Mouse (Mus musculus) CH12.LX (cell line): ENCODE data around the gene Vmn1r189. TPM values are rescaled to one million over a fixed set of nuclear protein-coding genes. Genes with fewer than 3 reads are reported as not detected.
A peak's percentile ranks its signal among the peaks of the same experiment; 100 is the strongest.
"Not testable (repeated sequence)": the region's sequence is repeated elsewhere in the genome, so short reads cannot be mapped to it uniquely, and the experiment has no call there.

Source experiments
- DNase-seq: peaks from one replicate; pipeline ENCODE4 v3.0.0-alpha.2; 2013; ENCODE audit errors: extremely low read depth
- H3K27ac ChIP-seq: 2 replicates; pipeline ENCODE4 v1.5.1; 2012; ENCODE audit warnings: low read depth, mild to moderate bottlenecking, control low read depth, moderate library complexity; ENCODE audit not compliant: insufficient read depth
- H3K27me3 ChIP-seq: replicated peaks from 2 replicates; pipeline ENCODE3; 2012; ENCODE audit warnings: inconsistent platforms
- H3K36me3 ChIP-seq, 2 experiments: replicated peaks in 1 of 2; 2 replicates each; pipeline versions ENCODE3 to v1.6.1; 2012; ENCODE audit warnings: inconsistent platforms in 1 of 2, low read length in 1 of 2, mild to moderate bottlenecking in 1 of 2, mixed read lengths in 1 of 2, moderate library complexity in 1 of 2; ENCODE audit not compliant: control insufficient read depth in 1 of 2, insufficient read depth in 1 of 2
- H3K4me1 ChIP-seq, 2 experiments: 2 replicates each; pipeline ENCODE4 v1.6.1; 2012; ENCODE audit warnings: inconsistent platforms in 1 of 2, moderate library complexity in 1 of 2; ENCODE audit not compliant: insufficient read depth in 2 of 2, control insufficient read depth in 1 of 2
- H3K4me2 ChIP-seq: 2 replicates; pipeline ENCODE4 v1.6.1; 2012; ENCODE audit warnings: low read depth, mild to moderate bottlenecking, control low read depth; ENCODE audit not compliant: poor library complexity, insufficient read depth, severe bottlenecking
- H3K4me3 ChIP-seq, 3 experiments: fragments of 150-350 bp in 1 of 3; sonication (generic) in 1 of 3; replicated peaks in 1 of 3; 2 replicates each; pipeline versions ENCODE3 to v1.5.1; 2011 to 2012; ENCODE audit warnings: low read depth in 2 of 3, low read length in 2 of 3, mild to moderate bottlenecking in 2 of 3, moderate library complexity in 2 of 3, control low read depth in 1 of 3, improper control_type of control experiment in 1 of 3, inconsistent platforms in 1 of 3, mixed read lengths in 1 of 3; ENCODE audit not compliant: poor library complexity in 1 of 3
- H3K79me2 ChIP-seq: replicated peaks from 2 replicates; pipeline ENCODE4 v1.6.1; 2012; ENCODE audit warnings: mild to moderate bottlenecking, moderate library complexity; ENCODE audit not compliant: control insufficient read depth, poor library complexity, insufficient read depth, severe bottlenecking; ENCODE audit errors: extremely low read depth
- H3K9ac ChIP-seq: 2 replicates; pipeline ENCODE4 v1.6.1; 2012; ENCODE audit warnings: low read depth, mild to moderate bottlenecking, control low read depth, moderate library complexity; ENCODE audit not compliant: insufficient read depth
- H3K9me3 ChIP-seq: replicated peaks from 2 replicates; pipeline ENCODE3; 2012; ENCODE audit warnings: low read length, inconsistent platforms, mixed read lengths
- CHD2 ChIP-seq: IDR thresholded peaks from 2 replicates; pipeline ENCODE4 v1.6.1; 2011; ENCODE audit warnings: low read length, improper control_type of control experiment
- CTCF ChIP-seq, 2 experiments: IDR thresholded peaks in 1 of 2; conservative IDR thresholded peaks in 1 of 2; 2 replicates each; pipeline ENCODE4 v1.5.1; 2011 to 2012; ENCODE audit warnings: low read depth in 2 of 2, low read length in 2 of 2, improper control_type of control experiment in 1 of 2, inconsistent platforms in 1 of 2, mild to moderate bottlenecking in 1 of 2, moderate library complexity in 1 of 2
- E2F4 ChIP-seq: IDR thresholded peaks from 2 replicates; pipeline ENCODE4 v1.6.1; 2011; ENCODE audit warnings: low read depth, low read length, improper control_type of control experiment; ENCODE audit not compliant: insufficient replicate concordance
- ELF1 ChIP-seq: IDR thresholded peaks from 2 replicates; pipeline ENCODE4 v1.6.1; 2014; ENCODE audit warnings: low read depth, mild to moderate bottlenecking, inconsistent platforms, low read length, improper control_type of control experiment
- ETS1 ChIP-seq: conservative IDR thresholded peaks from 2 replicates; pipeline ENCODE4 v1.6.1; 2012; ENCODE audit warnings: low read depth, mild to moderate bottlenecking, inconsistent platforms, low read length, improper control_type of control experiment, moderate library complexity
- JUND ChIP-seq: conservative IDR thresholded peaks from 2 replicates; pipeline ENCODE4 v1.6.1; 2011; ENCODE audit warnings: low read depth, low read length, improper control_type of control experiment
- MXI1 ChIP-seq: IDR thresholded peaks from 2 replicates; pipeline ENCODE4 v1.6.1; 2011; ENCODE audit warnings: mild to moderate bottlenecking, low read depth, low read length, improper control_type of control experiment
- MYC ChIP-seq: IDR thresholded peaks from 2 replicates; pipeline ENCODE4 v1.6.1; 2011; ENCODE audit warnings: low read depth, mild to moderate bottlenecking, improper control_type of control experiment, low read length
- POLR2A ChIP-seq: IDR thresholded peaks from 2 replicates; pipeline ENCODE4 v1.6.1; 2011; ENCODE audit warnings: low read depth, mild to moderate bottlenecking, improper control_type of control experiment, low read length
- RAD21 ChIP-seq: IDR thresholded peaks from 2 replicates; pipeline ENCODE4 v1.6.1; 2011; ENCODE audit warnings: low read depth, mild to moderate bottlenecking, low read length, improper control_type of control experiment, moderate library complexity
- SIN3A ChIP-seq: IDR thresholded peaks from 2 replicates; pipeline ENCODE4 v1.6.1; 2012; ENCODE audit warnings: low read length, improper control_type of control experiment, inconsistent platforms
- TCF12 ChIP-seq: IDR thresholded peaks from 2 replicates; pipeline ENCODE4 v1.6.1; 2014; ENCODE audit warnings: low read depth, mild to moderate bottlenecking, inconsistent platforms, low read length, improper control_type of control experiment
- UBTF ChIP-seq: IDR thresholded peaks from 2 replicates; pipeline ENCODE4 v1.6.1; 2012; ENCODE audit warnings: low read depth, mild to moderate bottlenecking, inconsistent platforms, low read length, improper control_type of control experiment, moderate library complexity
- USF2 ChIP-seq: conservative IDR thresholded peaks from 2 replicates; pipeline ENCODE4 v1.6.1; 2011; ENCODE audit warnings: low read depth, low read length, improper control_type of control experiment
- dilution Hi-C: fragments of 300-500 bp; cut with MboI; formaldehyde crosslinking; loops from 2 replicates; pipeline ENCODE4 v1.14.3; 2020; ENCODE audit warnings: low sequenced_read_pairs; ENCODE audit not compliant: extremely low pct_unique_long_range_greater_than_20kb, extremely low pct_ligation_motif_present
- in situ Hi-C: fragments of 300-500 bp; cut with MboI; formaldehyde crosslinking; loops from 3 replicates; pipeline ENCODE4 v1.14.3; 2019; ENCODE audit warnings: low sequenced_read_pairs, low pct_ligation_motif_present, low pct_unique_long_range_greater_than_20kb, mixed read lengths
- polyA plus RNA-seq: library from polyadenylated mRNA; unstranded; fragments of >175 nt; gene quantifications from 2 replicates; pipeline ENCODE4 v1.2.1, GENCODE M21; 2012; ENCODE audit warnings: low read depth; ENCODE audit not compliant: insufficient read length
- total RNA-seq, 2 experiments: library from RNA; depleted of rRNA; stranded (reverse); fragments of 300-350 nt in 1 of 2; fragments of >200 nt in 1 of 2; gene quantifications; 2 replicates each; pipeline ENCODE4 v1.2.3; 2012 to 2014

The Vmn1r189 gene
- total RNA-seq (2012; rRNA removed) (not detected in 2 replicates), total RNA-seq (2014; rRNA removed) (not detected in 2 replicates), polyA plus RNA-seq (not detected in 2 replicates)

DNA sequence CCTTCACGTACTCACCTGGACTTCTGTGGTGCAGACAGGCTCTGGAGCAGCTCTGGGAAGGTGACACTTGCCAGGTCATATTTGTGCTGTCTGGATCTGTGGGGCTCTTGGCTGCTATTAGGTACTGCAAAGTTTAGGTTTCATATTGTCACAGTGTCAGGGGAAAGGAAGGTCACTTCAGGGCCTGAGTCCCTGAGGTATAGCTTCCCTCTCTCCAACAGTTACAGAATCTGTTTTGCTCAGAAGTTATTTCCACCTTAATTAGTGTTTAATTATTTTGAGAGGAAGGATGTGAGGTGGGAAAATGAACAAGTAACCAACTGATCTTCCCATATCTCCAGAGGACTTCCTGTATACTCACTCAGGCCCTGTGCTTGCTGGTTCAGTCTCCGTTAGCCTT, at the start of gene Vmn1r189:
Gene Vmn1r189 (minus strand): TSS at position 101 of the 400 bp plus-strand sequence.
- in situ Hi-C loops, H3K27me3 ChIP-seq, DNase-seq, H3K79me2 ChIP-seq, H3K4me3 ChIP-seq, H3K9me3 ChIP-seq, H3K4me1 ChIP-seq, H3K27ac ChIP-seq, H3K4me2 ChIP-seq, H3K36me3 ChIP-seq, dilution Hi-C loops, H3K9ac ChIP-seq: not testable (repeated sequence)

DNA sequence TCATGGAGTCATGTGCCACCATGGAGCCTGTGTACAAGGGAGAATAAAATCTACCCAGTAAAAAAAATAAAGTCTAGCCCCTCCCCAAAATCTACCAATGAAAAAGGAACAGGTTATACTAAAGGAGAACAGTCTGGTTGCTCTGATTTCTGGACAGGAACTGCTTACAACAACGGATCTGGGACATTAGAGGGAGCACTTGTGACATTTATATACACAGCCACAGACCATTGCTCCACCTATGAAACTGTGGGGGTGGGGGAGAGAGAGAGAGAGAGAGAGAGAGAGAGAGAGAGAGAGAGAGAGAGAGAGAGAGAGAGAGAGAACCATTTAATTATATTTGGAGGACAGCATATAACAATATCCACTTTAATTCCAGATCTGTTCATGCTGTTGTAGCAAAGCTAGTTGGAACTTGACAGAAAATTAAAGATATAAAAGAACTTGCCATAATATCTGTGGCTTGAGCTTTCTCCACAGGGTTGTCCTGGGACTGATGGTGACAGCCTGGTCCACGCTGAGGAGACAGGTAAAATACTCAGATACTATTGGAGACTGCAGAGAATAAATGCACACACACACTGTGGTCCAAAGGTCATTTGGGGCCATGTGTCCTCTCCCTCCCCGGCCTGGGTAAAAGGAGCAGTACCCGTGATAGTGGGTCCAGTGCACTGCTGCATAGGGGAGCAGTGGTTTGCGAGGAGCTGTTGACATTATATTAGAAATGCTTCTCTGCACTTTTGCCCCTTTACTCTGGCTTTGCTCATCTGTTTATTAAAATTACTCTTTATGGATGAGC, 31.1 kb upstream of the Vmn1r189 start:
- H3K9me3 ChIP-seq, H3K4me1 ChIP-seq, H3K27ac ChIP-seq, H3K79me2 ChIP-seq, in situ Hi-C loops, H3K36me3 ChIP-seq, dilution Hi-C loops, H3K27me3 ChIP-seq, H3K4me2 ChIP-seq, H3K9ac ChIP-seq, H3K4me3 ChIP-seq: not testable (repeated sequence)
- TF ChIP-seq CTCF (conservative IDR thresholded peaks at IDR 0.05 in 1 of 2, IDR thresholded peaks at IDR 0.05 in 1 of 2; ENCODE audit: low read depth in 2 of 2, low read length in 2 of 2), result peak in 1 of 2 experiments; percentile 14; a peak in 1 of 4 replicates
- DNase-seq, result peak; percentile 7

DNA sequence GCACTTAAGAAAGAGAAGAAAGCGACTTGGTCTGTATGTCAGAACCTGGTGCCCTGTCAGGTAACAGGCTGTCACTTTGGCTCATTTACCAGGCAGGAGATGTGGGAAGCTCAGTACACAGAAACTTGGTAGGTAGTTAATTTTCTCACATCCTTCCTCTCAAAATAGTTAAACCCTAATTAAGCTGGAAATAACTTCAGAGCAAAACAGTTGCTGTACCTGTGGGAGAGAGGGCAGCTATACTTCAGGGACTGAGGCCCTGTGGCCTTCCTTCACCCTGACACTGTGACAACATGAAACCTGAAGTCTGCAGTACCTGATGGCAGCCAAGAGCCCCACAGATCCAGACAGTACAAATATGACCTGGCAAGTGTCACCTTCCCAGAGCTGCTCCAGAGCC, 21.5 kb downstream of the Vmn1r189 start, which contains the start of gene Vmn1r188:
Gene Vmn1r188 (plus strand): TSS at position 301 of the 400 bp plus-strand sequence.
- DNase-seq, H3K4me1 ChIP-seq, H3K9ac ChIP-seq, H3K27ac ChIP-seq, dilution Hi-C loops, H3K27me3 ChIP-seq, H3K79me2 ChIP-seq, H3K4me2 ChIP-seq, H3K36me3 ChIP-seq, H3K9me3 ChIP-seq, H3K4me3 ChIP-seq: not testable (repeated sequence)
- in situ Hi-C loops, result loop anchor here (25.0 kb wide), 1 partner anchor 1153 kb away; the partner anchor contains the start of genes Vmn1r222 and Vmn1r223

DNA sequence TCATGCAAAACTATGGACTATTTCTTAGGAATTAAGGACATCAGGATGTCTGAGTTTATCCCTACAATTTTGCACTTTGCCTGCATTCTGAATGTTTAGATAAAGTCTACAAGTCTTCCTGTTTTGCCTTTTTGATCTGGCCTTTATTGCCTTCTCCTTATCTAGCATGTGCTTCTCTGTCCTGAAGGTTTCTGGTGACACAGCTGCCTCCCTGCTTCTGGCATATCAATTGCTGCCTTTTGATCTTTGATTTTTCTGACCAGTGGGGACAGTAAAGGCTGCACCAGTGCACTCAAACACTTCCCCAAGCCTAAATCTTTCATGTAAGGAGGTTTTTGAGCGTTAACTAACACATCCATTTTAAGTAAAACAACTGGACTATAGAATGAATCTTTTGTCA, 42.2 kb downstream of the Vmn1r189 start:
- TF ChIP-seq CHD2 (no peak), MXI1 (no peak), USF2 (no peak), E2F4 (no peak), UBTF (no peak), POLR2A (no peak), ETS1 (no peak), RAD21 (no peak), MYC (no peak), ELF1 (no peak), SIN3A (no peak), TCF12 (no peak), JUND (no peak)
- Histone ChIP-seq H3K9me3 (no peaks in the 10 kb centered on the region), H3K4me2 (no peak overlapping the region), H3K4me3 (no peak overlapping the region), H3K9ac (no peak overlapping the region), H3K27me3 (no peaks in the 10 kb centered on the region), H3K79me2 (no peaks in the 10 kb centered on the region), H3K36me3 (no peaks in the 10 kb centered on the region), H3K4me1 (no peaks in the 10 kb centered on the region), H3K27ac (no peak overlapping the region)
- dilution Hi-C loops, result no loop called here
- in situ Hi-C loops, result no loop called here
- no peak for DNase-seq
